Mouse (Mus musculus) stomach, postnatal 0 days (tissue): ENCODE measurements around the gene Pygo1.

Experiments used
- CTCF ChIP-seq: IDR thresholded peaks from 2 replicates; pipeline ENCODE4 v1.5.1; 2016; ENCODE audit warnings: antibody characterized with exemption, low read depth, mild to moderate bottlenecking, moderate library complexity
- EP300 ChIP-seq: optimal IDR thresholded peaks from 2 replicates; pipeline ENCODE3; 2016; ENCODE audit warnings: antibody characterized with exemption

GRCm38 (mm10) chr9:72996167-72996566 lies 70.7 kb downstream of the Pygo1 start:
- no peak for TF ChIP-seq CTCF
- no peak for TF ChIP-seq EP300
